Mouse (Mus musculus): Measurements from ENCODE around the gene Sde2.

The Sde2 gene

DNA sequence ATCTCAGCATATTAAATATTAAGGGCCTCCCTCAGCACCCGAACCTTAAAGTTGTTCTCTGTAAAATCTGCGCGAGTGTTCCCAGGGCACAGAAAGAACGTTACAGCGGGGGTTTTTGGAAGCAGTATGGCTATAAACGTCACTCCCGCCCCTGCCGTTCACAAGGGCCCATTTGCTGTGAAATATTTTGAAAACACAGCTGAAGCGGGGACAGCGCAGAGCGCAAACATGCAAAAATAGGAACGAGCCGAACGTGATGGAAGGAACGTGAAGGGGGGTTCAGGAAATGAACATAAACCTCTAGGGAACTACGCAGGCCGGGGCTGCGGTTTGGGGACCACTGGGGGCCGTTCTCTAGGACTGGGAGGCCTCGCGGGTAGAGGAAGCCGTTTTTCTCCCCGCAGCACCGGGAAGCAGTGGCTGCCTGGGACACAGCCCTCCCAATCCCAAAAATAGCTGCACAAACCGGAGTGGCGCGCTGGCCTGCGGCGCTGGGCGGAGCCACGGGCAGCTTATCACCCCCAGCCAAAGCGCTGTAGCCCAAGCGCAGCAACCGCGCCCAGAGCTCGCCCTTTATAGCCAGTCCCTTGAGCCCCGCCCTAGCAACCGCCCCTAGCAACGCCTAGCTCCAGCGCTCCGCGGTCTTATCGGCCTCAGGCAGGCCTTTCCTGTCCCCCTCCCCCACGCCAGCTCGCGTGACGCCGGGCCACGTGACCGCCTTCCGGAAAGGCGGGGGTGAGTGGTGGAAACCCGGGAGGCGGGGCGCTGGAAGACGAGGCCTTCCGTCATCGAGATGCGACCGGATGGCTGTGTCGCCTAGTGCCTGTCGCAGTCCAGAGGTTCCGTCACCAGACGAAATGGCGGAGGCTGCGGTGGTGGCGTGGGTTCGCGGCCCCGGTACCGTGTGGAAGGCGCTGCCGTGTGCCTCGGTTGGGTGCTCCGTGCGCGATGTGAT is at the start of gene Sde2:
Gene Sde2 (plus strand): TSS at position 812 of the 955 bp plus-strand sequence.
- DNase-seq = peak; percentile 100

DNA sequence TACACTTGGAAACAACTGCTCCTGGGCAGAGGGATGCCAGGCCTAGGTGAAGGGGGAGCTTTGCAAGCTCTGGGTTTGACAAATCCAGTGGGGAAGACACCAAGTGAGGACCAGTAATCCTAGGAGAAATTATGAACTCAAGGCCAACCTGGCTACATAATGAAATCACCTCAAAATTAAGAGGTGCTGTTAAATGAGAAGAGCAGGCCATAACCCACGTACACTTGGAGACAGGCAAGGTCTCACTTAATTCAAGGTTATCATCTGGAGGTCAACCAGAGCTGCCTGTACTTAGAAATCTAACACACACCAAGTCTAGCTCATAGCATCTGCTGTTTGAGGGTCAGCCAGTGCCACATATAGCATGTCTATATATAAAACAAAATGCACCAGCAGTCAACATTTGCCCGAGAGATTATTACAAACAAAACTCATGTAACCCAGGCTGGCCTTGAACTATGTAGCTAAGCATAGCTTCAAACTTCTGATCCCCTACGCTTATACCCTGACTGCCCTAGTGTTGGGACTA is 49.4 kb upstream of the Sde2 start:
- no peak for DNase-seq

GRCm38 (mm10) chr1:180803881-180804280 is 47.0 kb upstream of the Sde2 start:
- no peak for DNase-seq

DNA sequence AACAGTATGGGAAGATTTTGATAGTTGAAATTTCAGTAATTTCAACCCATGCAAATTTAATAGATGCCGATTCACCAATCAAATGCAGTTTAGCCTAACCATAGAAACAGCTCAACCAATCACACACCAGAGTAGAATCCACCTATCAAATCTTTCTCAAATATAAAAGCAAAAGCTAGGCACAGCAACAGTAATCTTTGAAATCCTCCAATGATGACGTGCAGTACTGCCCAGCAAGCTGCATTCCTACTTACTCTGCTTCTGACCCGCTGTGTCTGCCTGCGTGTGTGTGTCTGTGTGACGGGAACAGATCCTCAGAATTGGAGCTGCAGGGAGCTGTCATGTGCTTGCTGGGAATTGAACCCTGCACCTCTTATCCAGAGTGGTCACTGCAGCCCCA is 42.1 kb upstream of the Sde2 start:
- DNase-seq = no peak

- peak; percentile 37 for DNase-seq
These were observed 40.0 kb upstream of the Sde2 start for GRCm38 (mm10) chr1:180810976-180811375.

GRCm38 (mm10) chr1:180811596-180812462 is 39.1 kb upstream of the Sde2 start:
- peak; percentile 70 for DNase-seq

DNA sequence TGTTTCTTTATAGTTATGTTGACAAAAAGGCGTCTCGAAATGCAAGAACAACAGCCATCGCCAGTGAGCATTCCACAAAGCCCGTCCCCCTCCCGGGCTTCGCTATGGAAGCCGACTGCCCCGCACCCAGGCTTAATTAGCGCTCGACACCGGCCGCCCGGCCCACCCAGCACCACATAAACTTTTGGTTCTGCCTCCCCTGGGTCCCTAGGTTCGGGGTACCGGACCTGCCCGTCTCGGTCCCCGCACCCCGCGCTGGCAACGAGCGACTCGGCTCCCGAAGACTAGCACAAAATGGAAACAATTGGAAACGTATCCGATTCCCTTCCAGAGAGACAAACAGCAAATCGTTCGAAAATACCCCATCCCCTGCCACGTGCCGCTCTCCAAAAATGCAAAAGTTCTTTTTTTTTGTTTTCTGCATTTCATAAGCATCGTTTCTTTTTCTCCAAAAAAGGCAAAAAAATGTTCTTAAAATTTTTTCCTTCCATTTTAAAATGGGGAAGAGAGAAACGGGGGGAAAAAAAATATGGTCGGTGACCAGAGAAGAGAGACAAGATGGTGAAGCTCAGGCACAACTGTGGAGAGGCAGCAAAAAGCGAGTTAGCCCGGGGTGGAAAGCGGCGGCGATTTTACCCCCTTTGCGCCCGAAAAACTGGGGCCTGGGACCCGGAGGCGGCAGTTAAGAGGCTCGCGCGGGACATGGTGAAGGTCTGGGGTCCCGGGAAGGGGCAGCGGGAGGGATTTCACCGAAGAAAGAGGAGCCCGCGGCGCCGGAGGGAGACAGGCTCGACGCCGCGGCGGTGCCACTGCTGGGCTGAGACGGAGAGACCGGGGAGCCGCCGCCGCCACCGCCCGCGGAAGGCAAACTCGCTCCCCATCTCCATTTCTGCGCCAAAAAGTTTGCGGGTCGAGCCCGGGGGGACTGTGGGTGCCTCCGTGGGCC is 38.2 kb upstream of the Sde2 start:
- DNase-seq = peak; percentile 60

DNA sequence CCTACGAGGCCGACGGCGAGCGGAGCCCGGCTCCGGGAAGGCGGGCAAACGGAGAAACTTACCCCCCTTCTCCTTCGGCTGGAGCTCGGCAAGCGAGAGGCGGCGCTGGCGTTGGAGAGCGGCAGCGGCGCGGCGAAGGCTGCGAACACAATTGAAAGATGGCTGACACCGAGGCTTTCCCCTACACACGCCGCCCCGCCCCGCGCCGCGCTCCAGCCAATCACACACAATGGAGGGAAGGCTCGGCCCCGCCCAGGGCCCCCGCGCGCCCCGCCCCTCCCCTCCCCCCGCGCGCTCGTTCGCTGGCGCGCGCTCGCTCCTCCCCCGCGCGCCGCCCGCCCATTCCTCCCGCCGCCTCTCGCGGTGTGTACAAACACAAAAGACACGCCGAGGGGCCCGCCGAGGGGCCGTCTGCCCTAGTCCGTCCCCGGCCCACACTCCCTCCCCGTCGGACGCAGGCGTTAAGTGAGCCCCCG is 37.5 kb upstream of the Sde2 start:
- DNase-seq = peak; percentile 94

DNA sequence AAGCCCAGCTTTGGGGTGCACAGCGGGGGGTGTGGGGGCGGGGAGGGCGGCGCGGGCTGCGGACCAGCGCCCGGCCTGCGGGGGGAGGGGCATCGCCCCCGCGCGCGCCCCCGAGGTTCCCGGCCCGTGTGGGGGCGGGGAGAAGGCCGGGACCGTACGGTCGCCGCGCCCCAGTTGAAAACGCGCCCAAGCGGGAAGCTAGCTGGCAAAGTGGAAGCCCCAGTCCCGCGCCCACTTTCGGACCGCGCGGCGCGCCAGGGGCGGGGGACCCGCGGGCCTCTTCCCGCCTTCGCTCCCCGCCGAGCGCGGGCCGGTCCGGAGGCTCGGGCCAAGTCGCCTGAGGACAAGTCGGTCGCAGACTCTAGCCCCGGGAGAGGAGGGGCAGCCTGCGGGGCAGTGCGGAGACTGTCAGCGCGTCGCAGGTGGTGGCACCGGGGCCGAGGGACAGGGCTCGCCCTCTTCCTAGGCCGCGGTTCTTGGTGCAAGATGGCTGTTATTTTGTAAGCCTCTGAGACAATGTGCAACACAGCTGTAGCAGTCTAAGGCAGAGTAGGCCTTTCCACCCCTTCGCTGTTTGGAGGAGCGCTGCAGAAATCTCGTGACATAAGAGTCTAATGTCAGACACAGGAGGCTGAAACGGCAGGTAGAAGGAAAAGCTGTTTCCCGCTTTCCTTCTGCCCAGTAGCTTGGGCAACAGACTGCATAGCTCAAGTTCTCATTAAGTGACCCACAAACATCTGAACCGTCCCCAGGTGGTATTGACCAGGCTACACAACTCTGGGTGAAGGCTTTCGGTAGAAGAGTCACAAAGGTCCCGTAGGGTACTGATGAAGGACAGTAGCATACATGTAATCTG is 36.8 kb upstream of the Sde2 start, which contains the start of gene H3f3a:
Gene H3f3a (minus strand): TSS at position 59 of the 856 bp plus-strand sequence.
- DNase-seq = peak; percentile 88

GRCm38 (mm10) chr1:180815371-180816024 is 35.4 kb upstream of the Sde2 start:
- no peak for DNase-seq

DNA sequence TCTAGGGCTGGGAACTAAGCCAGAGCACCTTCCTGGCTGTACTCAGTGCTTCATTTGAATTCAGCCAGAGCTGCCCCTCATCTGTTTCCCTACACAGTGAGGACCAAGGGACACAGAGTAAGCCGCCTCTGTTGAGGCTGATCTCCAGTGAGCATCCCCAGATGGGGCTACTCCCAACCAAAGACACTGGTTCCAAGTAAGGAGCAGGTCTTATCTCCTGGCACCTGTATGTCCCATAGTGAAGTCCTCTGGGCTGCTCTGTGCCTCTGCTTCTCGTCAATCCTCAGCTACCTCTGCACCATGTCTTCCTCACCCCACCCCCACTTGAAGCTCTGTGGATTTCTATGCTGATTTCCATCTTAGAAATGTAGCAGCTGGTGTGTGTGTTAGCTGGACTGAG is 32.9 kb upstream of the Sde2 start:
- DNase-seq = no peak

GRCm38 (mm10) chr1:180821101-180821500 is 29.8 kb upstream of the Sde2 start:
- no peak for DNase-seq

DNA sequence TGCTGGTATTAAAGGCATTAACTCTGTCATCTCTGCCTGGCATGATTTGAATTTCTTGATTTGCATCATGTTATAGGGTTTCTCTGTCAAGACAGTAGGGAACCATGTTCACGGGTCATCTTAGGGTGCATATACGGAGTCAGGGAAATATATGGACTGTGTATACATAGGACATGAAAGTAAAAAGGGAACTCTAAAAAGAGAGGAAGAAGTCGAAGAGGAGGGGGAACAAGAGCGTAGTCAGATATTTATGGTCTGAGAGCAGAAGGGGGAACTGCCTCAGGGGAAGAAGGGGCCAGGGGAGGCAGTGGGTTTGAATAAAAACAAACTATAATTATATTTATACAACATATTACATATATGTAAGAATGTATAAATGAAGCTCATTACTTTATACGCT is 28.7 kb upstream of the Sde2 start:
- no peak for DNase-seq

- DNase-seq = no peak
These were observed 27.2 kb upstream of the Sde2 start for GRCm38 (mm10) chr1:180823716-180824115.

DNA sequence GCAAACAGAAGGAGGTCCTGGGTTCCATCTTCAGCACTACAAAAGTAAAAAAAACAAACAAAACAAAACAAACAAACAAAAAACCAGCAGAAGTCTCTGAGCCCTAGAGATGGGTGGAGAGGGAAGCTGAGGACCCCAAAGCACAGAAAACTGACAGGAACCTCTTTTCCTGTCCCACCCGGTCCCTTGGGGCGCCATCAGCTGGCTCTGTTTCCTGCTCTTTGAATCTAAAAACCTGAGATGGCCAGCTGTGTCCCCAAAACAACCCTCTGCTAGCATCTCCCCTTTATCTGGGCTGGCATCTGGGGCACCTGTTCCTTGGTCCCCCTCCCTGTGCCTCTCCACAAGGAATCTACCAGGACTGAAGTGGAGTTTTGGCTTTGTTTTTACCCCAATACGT is 26.2 kb upstream of the Sde2 start:
- DNase-seq = peak; percentile 46

DNA sequence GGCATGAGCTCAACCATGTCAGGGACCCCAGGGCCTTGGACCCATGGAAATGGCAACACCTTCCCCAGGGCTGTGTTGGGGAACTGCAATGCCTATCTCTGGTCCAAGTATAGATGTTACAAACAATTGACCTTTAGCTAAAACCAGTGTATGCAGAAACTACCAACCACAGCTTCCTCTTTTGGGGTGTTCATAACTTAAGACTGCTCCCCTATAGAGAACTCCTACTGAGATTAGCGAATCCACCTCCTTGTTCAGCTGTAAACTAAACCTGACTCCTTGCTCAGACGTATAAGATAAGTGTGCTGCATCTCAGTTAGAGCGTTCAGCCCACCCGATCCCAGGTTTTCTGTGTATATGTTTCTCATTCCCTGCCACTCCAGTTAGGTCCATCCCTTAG is 24.3 kb upstream of the Sde2 start:
- DNase-seq = no peak

- DNase-seq = no peak
These were observed 21.2 kb upstream of the Sde2 start for GRCm38 (mm10) chr1:180829775-180830174.

GRCm38 (mm10) chr1:180830175-180830574 is 20.8 kb upstream of the Sde2 start:
- DNase-seq = no peak

GRCm38 (mm10) chr1:180830588-180831346 is 20.2 kb upstream of the Sde2 start:
- DNase-seq = no peak
